Mouse (Mus musculus) CD4-positive, CD25-positive, alpha-beta regulatory T cell, adult 4 months (primary cell): ENCODE measurements around the gene Ikzf2. TPM values are rescaled to one million over a fixed set of nuclear protein-coding genes. Genes with fewer than 3 reads are reported as not detected.
A peak's percentile ranks its signal among the peaks of the same experiment; 100 is the strongest.

Experiments used
- ATAC-seq: one replicate; pipeline ENCODE4 v1.8.0; 2017
- polyA plus RNA-seq, 2 experiments: library from polyadenylated mRNA; unstranded; fragments of 100-300 nt; shearing (Covaris generic); gene quantifications; one replicate each; pipeline ENCODE4 v1.2.1; 2017

The Ikzf2 gene
- polyA plus RNA-seq, 2 experiments from 2014 or later, result 591 to 626 TPM

- ATAC-seq, result peak; percentile 22
Observed at GRCm38 (mm10) chr1:69591328-69591801, 95.7 kb downstream of the Ikzf2 start.

DNA sequence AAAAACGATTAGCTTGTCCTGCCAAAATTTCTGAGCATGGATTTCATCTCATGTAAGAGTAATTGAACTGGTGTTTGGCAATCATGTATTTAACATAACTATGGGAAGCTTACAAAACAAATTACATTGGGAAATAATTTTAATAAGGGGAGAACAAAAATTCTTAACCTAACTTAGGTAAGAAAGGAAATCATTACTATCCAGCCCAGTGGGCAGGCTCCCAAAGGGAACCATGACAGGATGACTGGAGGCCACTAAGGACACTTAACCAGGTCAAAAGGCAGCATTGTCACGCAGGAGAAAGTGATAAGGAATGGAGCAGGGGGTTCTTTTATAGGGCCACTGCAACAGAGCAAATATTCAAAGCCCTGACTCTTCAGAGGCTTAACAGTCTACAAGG lies 101.5 kb downstream of the Ikzf2 start:
- no peak for ATAC-seq

- ATAC-seq, result peak; percentile 10
Observed at GRCm38 (mm10) chr1:69583932-69584659, 102.9 kb downstream of the Ikzf2 start.

DNA sequence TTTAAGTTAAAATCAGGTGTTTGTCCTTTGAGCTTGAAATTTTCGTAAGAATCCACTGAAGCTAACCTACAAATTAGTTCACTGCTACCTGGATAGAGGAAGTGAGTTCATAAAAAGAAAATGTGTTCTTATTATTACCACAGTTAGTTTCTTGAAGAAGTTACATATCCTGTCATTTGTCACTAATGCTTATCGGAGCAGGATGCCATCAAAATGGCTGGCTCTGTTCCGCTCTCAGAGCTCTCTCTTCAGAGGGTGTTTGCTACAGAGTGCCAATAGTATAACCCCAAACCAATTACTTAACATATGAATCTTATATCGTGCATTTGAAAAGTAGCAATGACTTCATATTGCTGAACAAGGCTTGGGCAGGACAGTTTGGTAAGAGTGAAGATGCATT lies 108.1 kb downstream of the Ikzf2 start:
- peak; percentile 69 for ATAC-seq

- ATAC-seq, result no peak
Observed at GRCm38 (mm10) chr1:69559443-69560090, 127.5 kb downstream of the Ikzf2 start.

GRCm38 (mm10) chr1:69555636-69556151 lies 131.4 kb downstream of the Ikzf2 start:
- peak; percentile 62 for ATAC-seq

DNA sequence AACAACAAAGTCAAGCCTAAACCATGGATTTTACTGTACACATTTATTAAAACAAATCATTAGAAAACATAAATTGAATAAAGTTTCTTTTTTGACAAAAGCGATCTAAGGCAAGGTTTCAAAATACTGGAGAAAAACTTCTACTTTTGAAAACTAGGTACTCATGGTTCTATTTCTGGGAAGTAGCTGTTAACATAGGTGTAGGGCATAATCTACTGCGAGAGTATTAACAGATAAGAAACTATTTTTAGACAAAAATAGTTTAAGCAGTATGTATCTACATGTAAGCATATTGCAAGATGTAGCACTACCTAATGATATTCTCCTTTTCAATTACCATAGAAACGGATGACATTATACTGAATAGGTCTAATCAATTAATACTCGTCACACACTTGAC lies 137.1 kb downstream of the Ikzf2 start:
- ATAC-seq, result no peak

GRCm38 (mm10) chr1:69545885-69546253 lies 141.2 kb downstream of the Ikzf2 start:
- ATAC-seq, result no peak

- ATAC-seq, result no peak
Observed at GRCm38 (mm10) chr1:69545217-69545884, 141.7 kb downstream of the Ikzf2 start.

GRCm38 (mm10) chr1:69543774-69544597 lies 143.1 kb downstream of the Ikzf2 start:
- peak; percentile 87 for ATAC-seq

- ATAC-seq, result no peak
Observed at GRCm38 (mm10) chr1:69542546-69542945, 144.5 kb downstream of the Ikzf2 start.

GRCm38 (mm10) chr1:69538663-69539062 lies 148.4 kb downstream of the Ikzf2 start:
- no peak for ATAC-seq

- ATAC-seq, result peak; percentile 50
Observed at GRCm38 (mm10) chr1:69537619-69538018, 149.4 kb downstream of the Ikzf2 start.

DNA sequence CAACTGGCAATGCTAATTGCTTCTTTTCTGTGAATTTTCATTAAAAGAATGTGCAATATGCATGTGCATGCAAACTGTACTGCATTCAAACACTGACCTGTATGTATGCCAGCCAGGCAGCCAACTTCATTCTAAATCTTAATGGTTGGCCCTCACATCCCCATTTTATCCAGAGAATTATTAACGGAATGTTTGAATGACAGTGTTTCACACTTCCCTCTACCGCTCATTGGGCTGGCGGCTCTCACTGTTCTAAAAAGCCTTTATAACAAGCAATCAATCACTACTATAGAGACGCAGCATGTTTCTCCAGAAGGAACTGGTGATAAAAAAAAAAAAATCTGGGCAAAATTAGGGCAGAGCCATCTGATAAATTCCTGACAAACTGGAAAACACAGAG lies 151.5 kb downstream of the Ikzf2 start:
- no peak for ATAC-seq

DNA sequence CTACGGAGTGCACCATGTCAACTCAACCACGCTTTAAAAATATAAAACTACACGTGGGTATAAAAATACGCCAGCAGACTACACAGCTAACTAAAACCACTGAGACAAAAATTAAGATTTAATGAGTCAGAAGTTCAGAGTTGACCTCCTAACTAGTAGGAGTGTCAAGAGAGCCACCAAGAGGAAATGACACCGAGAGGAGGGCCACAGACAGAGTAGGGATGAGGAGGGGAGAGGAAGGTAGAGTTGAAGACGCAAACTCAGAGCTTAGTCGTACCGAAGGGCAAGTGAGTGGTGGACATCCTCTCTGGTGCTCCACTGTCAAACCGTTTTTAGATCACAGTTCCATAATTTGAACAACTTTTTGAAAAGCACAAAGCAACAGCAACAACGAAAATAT lies 154.0 kb downstream of the Ikzf2 start:
- peak; percentile 56 for ATAC-seq

- no peak for ATAC-seq
Observed at GRCm38 (mm10) chr1:69528696-69529095, 158.3 kb downstream of the Ikzf2 start.

GRCm38 (mm10) chr1:69521656-69522055 lies 165.4 kb downstream of the Ikzf2 start:
- no peak for ATAC-seq

- ATAC-seq, result no peak
Observed at GRCm38 (mm10) chr1:69519356-69519755, 167.7 kb downstream of the Ikzf2 start.

DNA sequence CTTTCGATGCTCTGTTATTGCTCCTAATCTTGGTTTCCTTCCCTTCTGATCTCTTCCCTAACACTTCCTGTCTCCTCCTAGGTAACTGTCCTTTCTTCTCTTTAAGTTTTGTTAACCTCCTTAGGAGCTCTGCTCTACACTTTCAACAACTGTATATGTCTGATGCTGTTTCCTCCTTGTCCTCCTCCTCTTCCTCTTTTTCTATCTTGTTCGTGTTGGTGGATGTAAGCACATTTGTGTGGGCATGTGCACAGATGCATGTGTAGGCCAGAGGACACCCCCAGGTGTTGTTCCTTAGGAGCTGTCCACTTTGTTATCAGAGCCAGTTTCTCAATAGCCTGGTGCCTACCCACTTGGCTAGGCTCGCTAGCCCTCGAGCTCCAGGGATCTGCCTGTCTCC lies 169.0 kb downstream of the Ikzf2 start:
- ATAC-seq, result no peak

DNA sequence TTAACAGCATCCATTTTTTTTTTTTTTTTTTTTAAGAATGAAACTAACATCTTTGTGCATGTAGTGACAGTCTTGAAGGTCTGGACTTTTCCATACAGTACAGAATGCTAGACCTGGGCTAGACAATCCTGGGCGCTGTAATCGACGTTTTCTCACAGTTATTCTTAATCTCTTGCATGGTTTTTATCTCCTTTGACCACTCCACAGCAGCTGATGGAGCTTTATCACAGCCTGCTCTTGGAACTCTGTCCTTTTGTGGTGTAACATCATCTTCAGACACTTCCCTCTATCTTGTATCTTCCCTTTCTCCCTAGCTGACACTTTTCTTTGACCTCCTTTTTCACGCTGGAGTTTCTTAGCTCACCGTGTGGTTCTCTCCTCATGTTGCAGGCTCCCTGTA lies 170.9 kb downstream of the Ikzf2 start:
- no peak for ATAC-seq

- peak; percentile 19 for ATAC-seq
Observed at GRCm38 (mm10) chr1:69513595-69514250, 173.3 kb downstream of the Ikzf2 start.

- no peak for ATAC-seq
Observed at GRCm38 (mm10) chr1:69508275-69508674, 178.8 kb downstream of the Ikzf2 start.
